Mouse (Mus musculus) lung, adult 2 months (tissue): ENCODE measurements around the gene Hecw2.

Experiments
- CTCF ChIP-seq: fragments of 200-500 bp; IDR thresholded peaks from 2 replicates; pipeline ENCODE4 v1.5.1; 2011; ENCODE audit warnings: mild to moderate bottlenecking, low read length, control low read depth; ENCODE audit not compliant: insufficient read depth
- POLR2A ChIP-seq: fragments of 200-500 bp; IDR thresholded peaks from 2 replicates; pipeline ENCODE4 v1.6.1; 2011; ENCODE audit warnings: low read depth, mild to moderate bottlenecking, control low read depth, low read length, borderline replicate concordance; ENCODE audit errors: extremely low read depth

GRCm38 (mm10) chr1:54017686-54018085 is 177.3 kb downstream of the Hecw2 start:
- TF ChIP-seq CTCF (no peak), POLR2A (no peak)
